Mouse (Mus musculus): ENCODE measurements around the gene Rfx5. TPM values are rescaled to one million over a fixed set of nuclear protein-coding genes. Genes with fewer than 3 reads are reported as not detected.
"Not testable (repeated sequence)": the region's sequence is repeated elsewhere in the genome, so short reads cannot be mapped to it uniquely, and the experiment has no call there.

The Rfx5 gene
- total RNA-seq (2021) = 1 to 10 TPM; 2.9 to 6.3 TPM
- long read RNA-seq, experiment 1, full-length matches to known transcripts = 2 of 3 reads
- long read RNA-seq, experiment 1, partial matches to known transcripts = 0 of 3 reads
- long read RNA-seq, experiment 1, other reads (novel, unspliced or antisense) = 1 of 3 reads
- long read RNA-seq, experiment 2, partial matches to known transcripts = 0 of 2 reads
- long read RNA-seq, experiment 2, other reads (novel, unspliced or antisense) = 2 of 2 reads

GRCm38 (mm10) chr3:94953764-94954616 is at the start of gene Rfx5:
Rfx5 (plus strand) TSS chr3:94954075.
- peak; percentile 96 for DNase-seq (ENCODE audit: low spot score)

- not testable (repeated sequence) for DNase-seq (ENCODE audit: low spot score)
These were observed 49.1 kb upstream of the Rfx5 start for GRCm38 (mm10) chr3:94904759-94905158.

- DNase-seq (ENCODE audit: low spot score) = no peak
These were observed 47.4 kb upstream of the Rfx5 start for GRCm38 (mm10) chr3:94906482-94906881.

- DNase-seq (ENCODE audit: low spot score) = no peak
These were observed 42.7 kb upstream of the Rfx5 start for GRCm38 (mm10) chr3:94911050-94911693.

- DNase-seq (ENCODE audit: low spot score) = no peak
These were observed 40.1 kb upstream of the Rfx5 start for GRCm38 (mm10) chr3:94913801-94914200.

GRCm38 (mm10) chr3:94915903-94916741 is 37.8 kb upstream of the Rfx5 start:
- no peak for DNase-seq (ENCODE audit: low spot score)

- no peak for DNase-seq (ENCODE audit: low spot score)
These were observed 36.0 kb upstream of the Rfx5 start for GRCm38 (mm10) chr3:94917816-94918361.

- DNase-seq (ENCODE audit: low spot score) = no peak
These were observed 35.0 kb upstream of the Rfx5 start for GRCm38 (mm10) chr3:94918845-94919244.

GRCm38 (mm10) chr3:94921104-94921503 is 32.8 kb upstream of the Rfx5 start:
- no peak for DNase-seq (ENCODE audit: low spot score)

- no peak for DNase-seq (ENCODE audit: low spot score)
These were observed 31.5 kb upstream of the Rfx5 start for GRCm38 (mm10) chr3:94922333-94922732.

- DNase-seq (ENCODE audit: low spot score) = no peak
These were observed 29.2 kb upstream of the Rfx5 start for GRCm38 (mm10) chr3:94924688-94925087.

GRCm38 (mm10) chr3:94926301-94926736 is 27.6 kb upstream of the Rfx5 start:
- DNase-seq (ENCODE audit: low spot score) = not testable (repeated sequence)

- not testable (repeated sequence) for DNase-seq (ENCODE audit: low spot score)
These were observed 24.9 kb upstream of the Rfx5 start for GRCm38 (mm10) chr3:94928979-94929378.

GRCm38 (mm10) chr3:94930386-94931266 is 23.2 kb upstream of the Rfx5 start:
- DNase-seq (ENCODE audit: low spot score) = not testable (repeated sequence)

- DNase-seq (ENCODE audit: low spot score) = not testable (repeated sequence)
These were observed 22.3 kb upstream of the Rfx5 start for GRCm38 (mm10) chr3:94931427-94932082.

- DNase-seq (ENCODE audit: low spot score) = not testable (repeated sequence)
These were observed 21.6 kb upstream of the Rfx5 start for GRCm38 (mm10) chr3:94932279-94932678.

GRCm38 (mm10) chr3:94932809-94933564 is 20.9 kb upstream of the Rfx5 start, which contains the start of gene Selenbp1:
Selenbp1 (plus strand) TSS chr3:94933056.
- DNase-seq (ENCODE audit: low spot score) = peak; percentile 83

- not testable (repeated sequence) for DNase-seq (ENCODE audit: low spot score)
These were observed 20.3 kb upstream of the Rfx5 start for GRCm38 (mm10) chr3:94933604-94934003.
